Mouse (Mus musculus) liver, adult 2 months (tissue): ENCODE measurements around the gene Sox18.

Experiments
- CTCF ChIP-seq: fragments of 200-500 bp; IDR thresholded peaks from 2 replicates; pipeline ENCODE4 v1.5.1; 2011; ENCODE audit warnings: low read depth, low read length, control low read depth
- POLR2A ChIP-seq: fragments of 200-500 bp; IDR thresholded peaks from 2 replicates; pipeline ENCODE4 v1.6.1; 2011; ENCODE audit warnings: low read length, control low read depth; ENCODE audit not compliant: insufficient read depth; ENCODE audit errors: extremely low read depth

DNA sequence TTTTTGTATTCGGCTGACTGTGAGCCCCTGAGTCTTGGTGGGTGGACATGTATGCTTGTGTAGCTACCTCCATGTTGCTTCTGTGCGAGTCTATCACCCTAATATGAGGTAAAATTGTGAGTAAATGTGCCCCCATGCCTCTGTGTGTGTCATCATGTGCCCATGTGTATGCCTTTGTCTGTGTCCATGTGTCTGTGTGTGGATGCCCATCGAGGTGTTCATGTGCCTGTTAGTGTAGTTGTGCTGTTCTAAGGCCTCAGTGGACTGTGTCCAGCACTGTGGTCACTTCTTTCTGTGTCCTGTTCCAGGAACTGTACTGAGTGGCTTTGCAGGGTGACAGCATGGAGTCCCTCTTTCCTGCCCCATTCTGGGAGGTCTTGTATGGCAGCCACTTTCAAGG is 43.9 kb upstream of the Sox18 start:
- TF ChIP-seq POLR2A (no peak), CTCF (no peak)
